Mouse (Mus musculus) embryonic fibroblast, embryonic 13.5 days (primary cell): ENCODE data around the gene Ampd2.

Experiments used
- CTCF ChIP-seq: IDR thresholded peaks from 2 replicates; pipeline ENCODE4 v1.5.1; 2011; ENCODE audit warnings: mild to moderate bottlenecking, control low read depth, low read length, moderate library complexity, borderline replicate concordance; ENCODE audit not compliant: insufficient read depth
- POLR2A ChIP-seq: IDR thresholded peaks from 2 replicates; pipeline ENCODE4 v1.6.1; 2011; ENCODE audit warnings: low read depth, mild to moderate bottlenecking, control low read depth, low read length, moderate library complexity

DNA sequence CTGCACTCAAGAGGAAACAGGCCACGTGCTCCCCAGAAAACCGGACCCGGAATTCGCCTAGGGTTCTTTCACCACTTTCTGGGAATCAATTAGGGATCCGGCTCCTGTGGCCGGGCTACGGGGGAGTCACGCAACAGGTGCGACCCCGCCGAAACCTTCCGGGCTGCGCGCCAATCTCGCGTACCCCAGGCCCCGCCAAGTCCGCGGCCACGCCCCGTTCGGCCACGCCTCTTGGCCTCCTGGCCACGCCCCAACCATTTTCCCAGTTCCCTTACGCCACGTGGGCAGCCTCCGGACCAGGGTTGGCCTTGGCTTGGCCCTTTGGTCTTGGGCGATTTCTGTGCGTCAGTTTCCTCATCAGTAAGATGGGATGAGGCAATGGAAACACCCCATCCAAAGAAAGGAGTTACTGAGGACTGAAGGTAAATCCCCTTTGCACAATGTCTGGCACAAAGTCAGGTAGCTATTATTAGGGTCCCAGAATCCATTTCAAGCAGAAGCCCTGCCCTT lies at the start of gene Ampd2:
- TF ChIP-seq CTCF (no peak), POLR2A (peak; percentile 64)
